Mouse (Mus musculus) layer of hippocampus, adult 18-20 months (tissue): ENCODE measurements at regions not wholly inside any gene's neighbourhood (a gene's known extent, or its start where the extent isn't known, plus 50 kb on each side); places are given as distances from the start of the nearest gene placed in this dataset.
A peak's percentile ranks its signal among the peaks of the same experiment; 100 is the strongest.

Experiments
- DNase-seq, 2 experiments: peaks; one replicate each; pipeline ENCODE4 v3.0.0; 2022; ENCODE audit warnings: low spot score in 2 of 2

DNA sequence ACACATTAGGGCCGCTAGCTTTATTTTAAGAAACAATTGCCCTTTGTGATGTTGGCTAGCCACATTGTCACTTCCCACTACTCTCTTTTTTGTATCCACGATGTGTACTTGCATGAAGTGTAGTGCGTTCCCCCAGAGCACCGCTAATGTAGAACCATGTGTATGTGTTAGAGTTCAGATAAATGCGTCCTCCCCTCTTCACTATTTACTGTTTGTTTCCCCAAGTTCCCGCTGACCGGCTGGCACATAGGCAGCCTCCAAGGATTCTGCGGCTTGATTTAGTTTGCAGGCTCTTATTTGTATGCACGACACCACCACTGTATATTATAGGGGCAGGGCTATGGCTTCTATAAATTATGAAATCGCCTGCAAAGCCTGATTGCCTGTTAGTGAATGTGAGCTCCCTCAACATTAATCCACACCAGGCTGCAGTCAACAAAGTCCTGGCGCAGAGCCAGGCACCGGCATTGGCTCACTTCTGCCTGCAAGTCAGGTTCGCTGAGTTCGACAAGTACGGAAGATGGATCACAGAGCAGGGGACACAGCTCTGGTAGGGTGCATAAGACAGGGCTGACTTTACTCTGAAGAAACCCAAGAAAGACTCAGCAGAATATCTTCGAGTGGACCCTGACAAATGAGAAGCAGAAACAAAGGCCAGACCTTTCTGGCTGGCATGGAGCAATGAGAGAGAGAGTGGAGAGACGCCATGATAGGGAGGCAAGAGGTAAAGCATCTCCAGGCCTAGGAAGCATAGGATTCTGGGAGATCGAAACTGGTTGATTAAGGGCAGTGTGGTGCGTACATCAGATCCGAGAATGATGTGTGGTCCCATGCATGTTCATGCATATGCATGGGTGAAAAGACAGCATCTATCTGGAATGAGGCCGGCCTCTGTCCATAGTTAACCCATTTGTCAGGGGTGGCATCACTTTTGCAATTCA is 85.8 kb upstream of the Pard3b start:
- DNase-seq, result peak; percentile 28 to 47

DNA sequence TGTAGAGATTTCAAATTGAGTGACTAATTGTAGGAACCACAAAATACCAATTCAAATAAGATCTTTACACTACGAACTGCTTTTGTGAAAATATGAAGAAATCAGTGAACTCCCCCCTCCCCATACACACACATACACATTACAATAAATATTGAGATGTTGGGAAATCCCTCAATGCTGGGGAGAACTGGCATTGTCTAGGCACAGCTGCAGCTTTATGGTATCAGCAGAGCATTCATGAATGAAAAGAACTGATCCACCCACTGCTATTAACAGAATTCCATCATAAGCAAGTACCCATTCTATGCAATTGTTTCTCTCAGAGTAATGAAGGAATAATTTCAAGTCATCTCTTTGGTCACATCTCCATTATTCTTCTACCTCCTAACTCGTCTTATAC is 79.1 kb upstream of the Pard3b start:
- no peak for DNase-seq

DNA sequence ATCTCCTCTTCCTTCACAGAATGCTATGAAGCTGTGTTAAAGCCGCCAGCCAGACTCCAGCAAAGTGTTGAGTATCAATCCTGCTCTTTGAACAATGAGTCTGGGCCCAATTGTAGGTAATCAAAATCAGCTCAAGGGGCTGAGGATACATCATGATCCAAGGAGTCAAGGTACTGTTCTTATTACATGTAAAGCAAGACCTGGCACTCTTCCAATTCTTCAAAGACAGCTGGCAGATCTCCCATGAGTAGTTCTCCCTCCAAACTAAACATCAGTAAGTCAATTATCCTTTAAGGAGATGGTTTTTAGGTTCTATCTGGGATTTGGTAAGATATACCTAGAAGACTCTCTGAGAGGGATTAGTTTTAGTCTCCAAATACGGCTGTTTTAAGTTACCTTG is 76.5 kb upstream of the Pard3b start:
- no peak for DNase-seq

DNA sequence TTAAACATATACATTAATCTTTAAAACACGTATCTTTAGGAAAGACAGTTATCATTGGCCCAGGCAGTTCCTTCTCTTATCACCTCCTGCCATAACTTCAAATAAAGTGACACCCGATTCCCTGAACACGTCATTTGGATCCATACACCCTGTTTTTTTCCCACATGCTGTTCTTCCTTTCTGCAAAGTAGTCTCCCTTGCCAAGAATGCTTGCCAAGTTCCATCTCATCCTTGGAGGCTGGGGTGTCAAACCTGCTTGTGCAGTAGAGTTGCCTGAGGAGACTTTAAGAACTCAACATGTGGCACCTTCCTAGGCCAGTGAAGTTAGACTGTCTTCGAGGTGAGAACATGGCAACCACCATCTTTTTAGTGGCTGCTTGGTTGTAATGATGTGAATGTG is 73.2 kb upstream of the Pard3b start:
- DNase-seq, result no peak

DNA sequence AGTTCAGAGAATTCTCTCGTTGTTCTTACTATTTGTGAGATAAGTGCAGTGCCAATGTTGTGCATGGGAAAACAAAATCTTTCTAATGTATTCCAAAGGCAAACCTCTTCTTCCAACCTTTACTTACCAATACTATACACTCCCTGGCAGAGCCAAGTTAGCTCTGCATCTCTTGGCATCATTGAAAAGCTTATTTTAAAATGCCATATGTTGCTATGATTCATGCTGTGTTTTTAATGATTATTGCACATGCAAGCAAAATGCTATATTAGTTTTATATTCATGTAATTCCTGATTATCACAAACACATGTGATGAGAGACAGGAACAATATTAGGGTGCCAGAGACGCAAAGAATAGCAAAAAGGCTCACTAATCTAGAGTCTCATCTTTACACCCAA is 64.3 kb upstream of the Pard3b start:
- DNase-seq, result no peak

DNA sequence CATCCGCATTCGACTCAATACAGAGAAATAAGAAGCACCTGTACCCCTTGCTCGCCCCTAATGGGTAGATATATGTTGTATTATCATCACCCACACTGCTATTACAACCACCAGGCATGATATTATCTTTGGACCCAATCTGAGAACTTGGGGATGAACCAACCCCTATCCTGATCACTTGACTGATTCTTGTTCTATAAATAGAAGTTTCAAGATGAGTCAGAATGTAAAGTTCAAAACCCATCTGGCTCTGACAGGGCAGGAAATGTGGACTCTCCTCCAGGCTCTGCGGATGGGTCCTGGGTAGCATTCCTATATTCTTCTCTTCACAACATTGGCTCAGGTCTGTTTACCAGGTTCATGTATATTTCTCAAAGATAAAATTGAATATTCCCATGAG is 61.9 kb upstream of the Pard3b start:
- no peak for DNase-seq

DNA sequence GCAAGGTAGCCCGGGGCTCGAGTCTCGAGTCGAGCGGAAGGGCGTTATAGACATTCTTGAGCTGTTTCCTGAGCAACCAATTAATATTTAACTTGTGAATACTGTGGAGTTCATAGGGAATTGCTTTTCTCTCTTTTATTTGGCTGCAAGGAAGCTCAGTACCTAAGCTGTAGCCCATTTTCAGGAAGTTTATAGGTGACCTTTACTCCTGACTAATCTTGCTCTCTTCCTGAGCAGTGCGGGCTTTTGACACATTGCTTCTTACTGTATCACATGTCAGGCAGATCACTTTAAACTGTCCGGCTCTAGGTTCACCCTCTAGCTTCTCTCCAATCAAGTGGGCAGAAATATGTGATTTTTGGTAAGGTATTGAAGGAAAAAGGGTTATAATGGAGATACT is 51.4 kb upstream of the Pard3b start:
- no peak for DNase-seq
